Mouse (Mus musculus): Measurements from ENCODE around the gene Map3k3. TPM values are rescaled to one million over a fixed set of nuclear protein-coding genes. Genes with fewer than 3 reads are reported as not detected.
"Not testable (repeated sequence)": the region's sequence is repeated elsewhere in the genome, so short reads cannot be mapped to it uniquely, and the experiment has no call there.

Gene Map3k3
- polyA plus RNA-seq, 1 experiment, result 10.1 TPM

DNA sequence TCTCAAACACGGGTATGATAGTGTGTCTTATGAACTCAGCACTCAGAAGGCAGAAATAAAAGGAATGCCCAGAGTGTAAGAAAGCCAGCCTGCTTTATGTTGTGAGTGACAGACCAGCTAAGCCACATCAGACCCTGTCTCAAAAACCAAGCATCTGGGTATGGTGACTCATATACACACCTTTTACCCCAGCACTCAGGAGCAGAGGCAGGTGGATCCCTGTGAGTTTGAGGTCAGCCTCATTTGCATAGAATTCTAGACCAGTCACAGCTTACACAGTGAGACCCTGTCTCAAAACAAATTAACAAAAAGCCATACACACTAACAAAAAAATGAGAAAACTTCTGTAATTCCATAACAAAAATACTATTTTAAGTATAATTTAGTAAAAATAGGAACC lies 41.4 kb downstream of the Map3k3 start:
- no peak overlapping the region for H3K4me3 ChIP-seq (ENCODE audit: insufficient read depth, low read depth, low read length)
- no peak overlapping the region for H3K27ac ChIP-seq (replicated peaks; ENCODE audit: low read depth, low read length)
- peaks cover 3% of the 10 kb centered on the region for H3K4me1 ChIP-seq (ENCODE audit: control insufficient read depth, insufficient read depth, insufficient read length, low read length)

DNA sequence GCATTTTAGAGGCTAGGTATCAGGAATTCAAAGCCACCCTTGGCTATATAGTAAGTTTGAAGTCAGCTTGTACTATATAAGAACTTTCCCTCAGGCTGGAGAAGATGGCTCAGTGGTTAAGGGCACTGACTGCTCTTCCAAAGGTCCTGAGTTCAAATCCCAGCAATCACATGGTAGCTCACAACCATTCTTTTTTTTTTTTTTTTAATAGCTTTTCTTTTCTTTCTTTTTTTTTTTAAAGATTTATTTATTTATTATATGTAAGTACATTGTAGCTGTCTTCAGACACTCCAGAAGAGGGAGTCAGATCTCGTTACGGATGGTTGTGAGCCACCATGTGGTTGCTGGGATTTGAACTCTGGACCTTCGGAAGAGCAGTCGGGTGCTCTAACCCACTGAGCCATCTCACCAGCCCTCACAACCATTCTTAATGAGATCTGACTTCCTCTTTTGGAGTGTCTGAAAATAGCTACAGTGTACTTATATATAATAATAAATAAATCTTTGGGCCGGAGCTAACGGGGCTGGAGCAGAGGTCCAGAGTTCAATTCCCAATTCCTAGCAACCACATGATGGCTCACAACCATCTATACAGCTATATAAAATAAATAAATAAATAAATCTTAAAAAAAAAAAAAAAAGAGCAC lies 42.4 kb downstream of the Map3k3 start:
- not testable (repeated sequence) for H3K27ac ChIP-seq (replicated peaks; ENCODE audit: low read depth, low read length); H3K4me3 ChIP-seq (ENCODE audit: insufficient read depth, low read depth, low read length); H3K4me1 ChIP-seq (ENCODE audit: control insufficient read depth, insufficient read depth, insufficient read length, low read length)

DNA sequence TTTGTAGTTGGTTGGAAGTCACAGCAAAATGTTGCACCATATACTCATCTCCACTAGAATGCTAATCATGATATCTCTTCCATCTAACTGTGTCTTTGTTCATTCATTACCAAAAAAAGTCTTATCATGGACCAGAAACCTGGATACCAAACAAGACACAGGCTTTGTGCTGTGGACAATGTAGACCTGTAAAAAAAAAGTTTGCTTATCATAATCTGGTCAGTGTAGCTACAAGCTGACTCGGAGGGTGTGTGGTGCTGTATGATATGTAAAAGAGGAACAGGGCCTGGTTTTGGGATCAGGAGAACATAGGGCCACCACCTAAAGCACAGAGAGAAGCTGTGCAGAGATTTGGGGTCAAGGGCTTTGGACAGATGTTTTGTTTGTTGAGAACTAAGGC lies 45.1 kb downstream of the Map3k3 start:
- Histone ChIP-seq H3K27ac (replicated peaks; ENCODE audit: low read depth, low read length) (no peak overlapping the region), H3K4me1 (ENCODE audit: control insufficient read depth, insufficient read depth, insufficient read length, low read length) (no peaks in the 10 kb centered on the region), H3K4me3 (ENCODE audit: insufficient read depth, low read depth, low read length) (no peak overlapping the region)

DNA sequence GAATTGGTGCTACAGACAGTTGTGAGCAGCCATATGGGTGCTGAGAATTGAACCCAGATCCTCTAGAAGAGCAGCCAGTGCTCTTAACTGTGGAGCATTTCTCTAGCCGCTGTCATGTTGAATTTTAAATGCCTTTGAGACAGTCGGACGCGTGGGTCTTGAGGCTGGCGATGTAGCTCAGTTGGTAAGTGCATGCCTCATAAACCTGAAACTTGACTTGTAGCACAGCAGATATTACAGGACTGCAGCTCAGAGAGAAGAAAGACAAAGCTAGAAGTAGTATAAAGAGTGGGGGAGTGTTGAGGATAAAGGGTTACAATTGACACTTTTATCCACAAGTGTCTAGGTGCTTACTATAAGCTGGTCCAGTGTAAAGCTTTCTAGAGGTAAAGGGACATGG lies 48.1 kb downstream of the Map3k3 start:
- H3K4me1 ChIP-seq (ENCODE audit: control insufficient read depth, insufficient read depth, insufficient read length, low read length), result peaks cover 5% of the 10 kb centered on the region
- no peak overlapping the region for H3K27ac ChIP-seq (replicated peaks; ENCODE audit: low read depth, low read length)
- H3K4me3 ChIP-seq (ENCODE audit: insufficient read depth, low read depth, low read length), result no peak overlapping the region

DNA sequence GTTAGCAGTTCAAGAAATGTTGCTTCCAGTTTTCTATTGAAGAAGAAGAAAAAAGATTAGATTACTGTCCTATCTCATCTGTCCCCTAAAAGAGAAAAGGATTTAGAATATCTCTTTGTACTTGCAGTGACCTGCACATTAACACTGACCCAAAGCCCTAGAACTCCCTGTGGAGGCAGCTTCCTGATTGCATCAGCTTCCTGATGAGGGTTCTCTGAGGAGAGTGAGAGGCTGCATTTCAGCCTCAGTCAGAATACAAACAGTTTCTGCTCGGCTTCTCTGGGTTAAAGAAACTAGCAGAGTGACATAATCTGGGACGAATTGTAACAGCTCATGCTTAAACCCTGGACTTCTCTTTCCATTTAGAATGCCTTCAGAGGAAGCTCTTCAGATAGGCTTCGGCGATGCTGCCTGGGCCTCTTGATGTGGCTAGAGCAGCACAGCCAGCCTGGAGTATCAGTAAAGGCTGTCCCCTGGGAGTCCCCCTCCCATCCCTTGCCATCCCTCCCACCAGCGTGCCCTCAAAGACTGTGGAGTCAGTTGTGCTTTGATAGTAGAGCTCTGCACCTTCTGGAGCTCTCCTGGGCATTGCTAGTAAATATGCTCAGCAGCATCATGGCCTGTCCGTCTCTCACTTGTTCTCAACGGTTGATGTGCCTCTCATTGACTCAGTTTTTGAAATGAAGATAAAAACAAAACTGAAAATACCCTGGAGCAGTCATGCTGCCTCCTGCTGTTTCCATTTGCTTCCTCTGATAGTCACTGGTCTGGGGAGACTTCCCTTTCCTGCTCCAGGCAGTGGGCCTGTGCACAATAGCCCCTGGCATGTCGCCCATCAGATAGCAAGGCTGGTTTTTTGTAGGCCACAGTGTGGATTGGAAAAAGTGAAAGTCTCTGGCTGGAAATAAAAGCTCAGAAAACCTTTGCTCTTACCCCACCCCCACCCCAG lies 50.4 kb downstream of the Map3k3 start:
- Histone ChIP-seq H3K4me3 (ENCODE audit: insufficient read depth, low read depth, low read length) (peak overlapping the region; percentile 43), H3K27ac (replicated peaks; ENCODE audit: low read depth, low read length) (peak overlapping the region; percentile 88), H3K4me1 (ENCODE audit: control insufficient read depth, insufficient read depth, insufficient read length, low read length) (peaks cover 5% of the 10 kb centered on the region)

DNA sequence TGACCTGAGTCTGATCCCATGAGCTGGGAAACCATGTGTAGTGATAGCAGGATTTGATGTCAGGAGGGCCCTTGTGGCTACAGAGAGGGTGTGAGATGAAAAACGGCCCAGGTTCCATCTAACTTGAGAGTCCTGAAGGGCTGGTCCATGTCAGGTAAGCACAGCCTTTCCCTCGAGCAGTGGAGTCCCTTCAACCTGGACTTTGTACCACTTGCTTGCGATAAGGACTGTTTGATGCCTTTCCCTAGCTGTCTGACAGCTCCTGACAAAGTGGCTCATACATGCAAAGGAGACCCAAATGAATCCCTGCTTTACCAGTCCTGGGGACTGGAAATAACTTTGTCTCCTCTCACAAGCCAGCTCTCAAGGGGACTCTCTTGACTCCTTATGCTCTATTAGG lies 66.8 kb downstream of the Map3k3 start:
- no peak overlapping the region for H3K4me3 ChIP-seq (ENCODE audit: insufficient read depth, low read depth, low read length)
- H3K4me1 ChIP-seq (ENCODE audit: control insufficient read depth, insufficient read depth, insufficient read length, low read length), result no peaks in the 10 kb centered on the region
- no peak overlapping the region for H3K27ac ChIP-seq (replicated peaks; ENCODE audit: low read depth, low read length)

DNA sequence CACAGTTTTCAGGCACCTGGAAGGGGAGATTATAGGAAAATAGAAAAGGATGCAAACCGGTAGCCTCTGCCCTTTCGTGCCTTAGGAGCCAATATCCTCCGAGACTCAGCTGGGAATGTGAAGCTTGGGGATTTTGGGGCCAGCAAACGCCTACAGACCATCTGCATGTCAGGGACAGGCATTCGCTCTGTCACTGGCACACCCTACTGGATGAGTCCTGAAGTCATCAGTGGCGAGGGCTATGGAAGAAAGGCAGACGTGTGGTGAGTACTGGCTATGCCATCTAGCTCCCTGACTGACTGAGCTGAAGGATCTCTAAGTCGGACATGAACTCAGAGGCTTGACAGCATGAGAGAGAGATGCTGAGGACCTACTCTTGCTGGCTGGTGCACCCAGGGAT lies 67.7 kb downstream of the Map3k3 start:
- Histone ChIP-seq H3K27ac (replicated peaks; ENCODE audit: low read depth, low read length) (no peak overlapping the region), H3K4me3 (ENCODE audit: insufficient read depth, low read depth, low read length) (no peak overlapping the region), H3K4me1 (ENCODE audit: control insufficient read depth, insufficient read depth, insufficient read length, low read length) (peaks cover under 1% of the 10 kb centered on the region; the same call in 1 of the 2 replicates)

DNA sequence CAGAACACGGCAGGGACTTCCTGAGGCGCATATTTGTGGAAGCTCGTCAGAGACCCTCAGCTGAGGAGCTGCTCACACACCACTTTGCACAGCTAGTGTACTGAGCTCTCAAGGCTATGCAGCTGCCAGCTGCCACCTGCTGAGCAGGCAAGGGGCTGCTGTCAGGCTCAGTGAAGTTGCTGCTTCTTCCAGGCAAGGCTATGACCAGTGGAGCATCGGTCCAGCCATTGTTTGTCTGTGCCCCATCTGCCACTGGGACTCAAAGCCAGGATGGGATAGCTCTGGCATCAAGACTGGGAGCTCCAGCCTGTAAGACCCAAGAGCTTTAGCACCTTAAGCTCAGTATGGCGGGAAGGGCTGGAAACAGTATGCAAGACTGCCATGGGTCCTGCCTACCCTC lies 69.7 kb downstream of the Map3k3 start:
- H3K27ac ChIP-seq (replicated peaks; ENCODE audit: low read depth, low read length), result no peak overlapping the region
- no peak overlapping the region for H3K4me3 ChIP-seq (ENCODE audit: insufficient read depth, low read depth, low read length)
- peaks cover 3% of the 10 kb centered on the region; the same call in 1 of the 2 replicates for H3K4me1 ChIP-seq (ENCODE audit: control insufficient read depth, insufficient read depth, insufficient read length, low read length)

DNA sequence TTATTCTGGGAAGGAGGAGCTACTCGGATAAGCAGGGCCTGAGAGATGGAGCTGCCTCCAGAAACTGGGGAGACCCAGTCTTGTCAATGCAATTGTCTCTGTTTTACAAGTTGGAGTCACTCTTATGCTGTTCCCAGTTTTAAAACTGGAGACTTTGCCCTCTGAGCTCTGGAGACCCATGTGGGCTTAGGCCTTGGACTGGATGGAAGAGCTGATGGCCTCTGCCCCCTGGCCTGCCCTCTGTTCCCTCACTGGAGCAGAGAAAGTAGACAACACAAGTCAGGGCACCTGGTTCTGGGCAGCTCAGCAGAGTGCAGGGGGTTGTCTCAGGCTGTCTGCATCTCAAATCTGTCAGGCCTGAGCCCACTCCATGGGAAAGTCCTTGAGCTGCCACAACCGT lies 70.4 kb downstream of the Map3k3 start:
- H3K27ac ChIP-seq (replicated peaks; ENCODE audit: low read depth, low read length), result no peak overlapping the region
- H3K4me3 ChIP-seq (ENCODE audit: insufficient read depth, low read depth, low read length), result no peak overlapping the region

DNA sequence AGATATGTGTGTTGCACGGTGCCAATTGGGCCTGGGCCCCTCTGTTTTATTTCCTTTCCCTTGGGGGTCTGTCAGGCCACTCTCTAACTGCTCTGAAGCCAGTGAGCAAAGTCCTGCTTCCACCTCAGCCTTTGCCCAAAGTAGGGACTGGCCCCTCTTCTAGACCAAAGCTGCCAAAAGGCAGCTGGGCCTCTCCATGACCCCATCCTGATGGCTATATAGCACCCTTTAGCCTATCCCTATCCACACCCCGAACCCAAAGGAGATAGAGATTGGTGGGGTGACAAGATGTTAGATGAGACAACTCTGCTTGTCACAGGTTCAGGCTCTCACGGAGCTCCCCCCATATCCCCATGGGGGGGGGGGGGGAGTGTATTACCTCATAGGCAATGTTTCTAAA lies 71.3 kb downstream of the Map3k3 start:
- Histone ChIP-seq H3K27ac (replicated peaks; ENCODE audit: low read depth, low read length) (no peak overlapping the region), H3K4me1 (ENCODE audit: control insufficient read depth, insufficient read depth, insufficient read length, low read length) (peaks cover 5% of the 10 kb centered on the region; the same call in 1 of the 2 replicates), H3K4me3 (ENCODE audit: insufficient read depth, low read depth, low read length) (no peak overlapping the region)

More for the DNA sequence above, 70.4 kb downstream of the Map3k3 start:
- H3K4me1 ChIP-seq (ENCODE audit: control insufficient read depth, insufficient read depth, insufficient read length, low read length), result peaks cover 5% of the 10 kb centered on the region; the same call in 1 of the 2 replicates

DNA sequence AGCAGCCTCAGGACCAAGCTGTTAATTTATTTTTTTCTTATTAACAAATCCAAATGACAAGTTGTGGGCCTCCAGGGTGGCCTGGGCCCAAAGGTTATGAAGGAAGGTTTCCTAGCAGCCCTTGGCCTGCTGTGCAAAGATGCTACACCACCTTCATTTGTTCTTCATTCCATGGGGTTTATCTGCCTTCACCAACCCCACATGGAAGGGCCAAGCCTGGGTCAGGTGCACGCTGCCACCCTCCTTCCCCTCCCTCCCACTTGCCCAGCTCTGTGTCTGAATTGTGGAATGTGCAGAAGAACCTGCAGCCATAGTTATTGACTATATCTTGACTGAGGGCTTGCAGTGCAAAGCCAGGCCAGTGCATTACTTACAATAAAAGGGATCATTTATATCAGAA lies 71.8 kb downstream of the Map3k3 start:
- Histone ChIP-seq H3K27ac (replicated peaks; ENCODE audit: low read depth, low read length) (no peak overlapping the region), H3K4me3 (ENCODE audit: insufficient read depth, low read depth, low read length) (no peak overlapping the region), H3K4me1 (ENCODE audit: control insufficient read depth, insufficient read depth, insufficient read length, low read length) (peaks cover 5% of the 10 kb centered on the region; the same call in 1 of the 2 replicates)

DNA sequence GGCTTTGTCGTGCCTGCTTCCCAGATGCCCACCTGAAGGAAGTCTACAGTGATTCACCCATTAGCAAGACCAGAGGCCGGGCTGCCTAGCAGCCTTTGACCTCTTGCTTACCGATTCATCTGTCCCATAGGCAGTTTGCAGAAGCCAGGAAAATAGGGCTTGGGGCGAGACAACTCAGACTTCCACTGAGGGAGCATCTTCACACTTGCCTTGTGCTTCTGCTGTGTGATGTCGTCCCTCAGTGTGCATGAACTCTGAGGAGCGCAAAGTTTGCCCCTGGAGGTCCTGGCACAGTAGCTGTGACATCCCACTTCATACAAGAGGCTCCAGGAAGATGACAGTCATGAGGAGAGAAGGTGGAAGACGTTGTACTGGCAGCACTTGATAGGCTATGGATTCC lies 72.7 kb downstream of the Map3k3 start:
- H3K4me1 ChIP-seq (ENCODE audit: control insufficient read depth, insufficient read depth, insufficient read length, low read length), result peaks cover 5% of the 10 kb centered on the region; the same call in 1 of the 2 replicates
- H3K27ac ChIP-seq (replicated peaks; ENCODE audit: low read depth, low read length), result no peak overlapping the region
- H3K4me3 ChIP-seq (ENCODE audit: insufficient read depth, low read depth, low read length), result no peak overlapping the region

DNA sequence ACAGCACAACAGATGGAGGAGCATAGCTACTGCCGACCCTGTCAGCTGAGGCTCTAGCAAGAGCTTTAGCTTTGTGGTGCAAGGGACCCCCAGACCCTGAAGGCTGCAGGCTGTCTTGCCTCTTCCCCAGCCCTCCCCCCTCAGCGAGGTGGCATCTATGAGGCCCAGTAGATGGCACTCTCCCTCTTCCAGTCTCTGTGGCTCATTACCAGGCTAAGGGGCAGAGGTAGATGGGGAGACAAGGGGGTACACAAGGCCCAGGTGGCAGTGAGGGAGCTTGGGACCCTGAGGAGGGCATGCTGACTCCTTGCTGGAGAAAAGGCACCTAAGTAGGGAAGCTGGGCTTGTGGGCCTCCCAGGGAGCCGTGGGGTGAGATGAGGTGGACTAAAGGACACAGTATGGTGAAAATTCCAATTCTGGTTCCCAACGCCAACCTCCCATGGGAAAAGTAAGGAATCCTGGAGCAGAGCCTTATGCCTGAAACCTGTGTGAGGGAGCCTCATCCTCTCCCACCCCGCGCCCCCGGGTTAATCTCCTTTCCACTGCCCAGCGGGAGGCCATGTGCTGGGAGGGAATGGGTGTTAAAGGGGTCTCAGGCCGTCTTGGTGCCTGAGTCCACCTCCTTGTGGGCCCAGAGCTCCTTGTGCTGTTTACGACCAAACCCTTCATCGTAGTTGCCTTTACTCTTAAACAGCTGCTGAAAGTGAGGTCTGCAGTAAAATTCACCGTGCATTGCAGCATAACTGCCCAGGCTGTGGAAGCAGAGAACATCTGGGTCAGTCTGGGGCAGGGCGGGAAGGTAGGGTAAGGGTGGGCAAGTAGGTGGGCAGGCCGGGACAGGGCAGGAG lies 73.9 kb downstream of the Map3k3 start:
- Histone ChIP-seq H3K27ac (replicated peaks; ENCODE audit: low read depth, low read length) (peak overlapping the region; percentile 4; the same call in 1 of the 2 replicates), H3K4me1 (ENCODE audit: control insufficient read depth, insufficient read depth, insufficient read length, low read length) (peaks cover 7% of the 10 kb centered on the region), H3K4me3 (ENCODE audit: insufficient read depth, low read depth, low read length) (peak overlapping the region; percentile 67)

DNA sequence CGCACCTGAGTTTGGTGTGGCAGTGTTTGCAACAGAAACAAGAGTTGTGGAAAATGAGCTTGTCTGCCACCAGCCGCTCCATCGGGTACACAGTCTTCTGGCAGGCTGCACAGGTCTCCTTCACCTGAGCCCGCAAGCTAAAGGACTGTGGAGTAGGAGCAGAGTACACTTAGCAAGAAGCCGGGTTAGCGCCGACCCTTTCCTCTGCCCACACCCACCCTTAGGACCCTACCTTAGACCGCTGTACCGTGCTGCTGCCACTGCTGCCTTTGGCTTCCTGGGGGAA lies 74.5 kb downstream of the Map3k3 start:
- peak overlapping the region; percentile 67 for H3K4me3 ChIP-seq (ENCODE audit: insufficient read depth, low read depth, low read length)
- H3K4me1 ChIP-seq (ENCODE audit: control insufficient read depth, insufficient read depth, insufficient read length, low read length), result peaks cover 10% of the 10 kb centered on the region
- no peak overlapping the region for H3K27ac ChIP-seq (replicated peaks; ENCODE audit: low read depth, low read length)
